ENCODE assay signal across 8 mouse cellular contexts in genomic region chr15:82146770-82147610, GRCm38 (mm10). TPM values are rescaled to one million over a fixed set of nuclear protein-coding genes. Genes with fewer than 3 reads are reported as not detected.
A peak's percentile ranks its signal among the peaks of the same experiment; 100 is the strongest.
DNase-seq lines count a peak whose midpoint lies in the region; ATAC-seq lines count a peak whose summit lies in the region.

Gene Srebf2, plus strand, starts transcription at chr15:82147181.

- peaks cover 44% of the 10 kb centered on the region for H3K79me2 ChIP-seq in macrophage (ENCODE audit: inconsistent target)

- H3K4me3 ChIP-seq in hindbrain, embryonic 16.5 days (ENCODE audit: low read length): peak within 1 kb of the TSS; percentile 84
- H3K4me3 ChIP-seq in macrophage (ENCODE audit: inconsistent target): peak within 1 kb of the TSS; percentile 82

- no peaks in the 10 kb centered on the region for H3K9me3 ChIP-seq in hindbrain, embryonic 16.5 days (ENCODE audit: control insufficient read depth, low read length)

- H3K4me1 ChIP-seq in hindbrain, embryonic 16.5 days (ENCODE audit: control insufficient read depth, insufficient read depth, low read depth, low read length): peaks cover 15% of the 10 kb centered on the region

- no peaks in the 10 kb centered on the region for H3K27me3 ChIP-seq in hindbrain, embryonic 16.5 days (replicated peaks; ENCODE audit: control insufficient read depth, insufficient read depth, low read length)

- H3K4me2 ChIP-seq in hindbrain, embryonic 16.5 days (ENCODE audit: low read length): peak within 1 kb of the TSS; percentile 63

- H3K36me3 ChIP-seq in hindbrain, embryonic 16.5 days (ENCODE audit: control insufficient read depth, insufficient read depth, low read length): no peaks in the 10 kb centered on the region
- no peaks in the 10 kb centered on the region for H3K36me3 ChIP-seq in macrophage (ENCODE audit: inconsistent target)

- peak; percentile 98 for DNase-seq in WW6 (ENCODE audit: low read depth, low spot score)
- peak; percentile 97 to 98 for DNase-seq in cerebellum, postnatal 4 days (ENCODE audit: low spot score in 2 of 2)
- peak; percentile 98 for DNase-seq in gastrocnemius, adult 18-20 months (ENCODE audit: low spot score)
- peak; percentile 98 to 100 for DNase-seq in left cerebral cortex, adult 18-20 months (ENCODE audit: low spot score in 2 of 2)
- DNase-seq in right cerebral cortex, adult 18-20 months: peak; percentile 99
- DNase-seq in urinary bladder, postnatal 10 days (ENCODE audit: low spot score): peak; percentile 97

- H3K9ac ChIP-seq in hindbrain, embryonic 16.5 days (ENCODE audit: low read depth, low read length): peak within 1 kb of the TSS; percentile 83

- ATAC-seq in hindbrain, embryonic 16.5 days: peak; percentile 98

- under 1% methylated on average over 67 of the region's 79 CpGs for WGBS in hindbrain, embryonic 16.5 days
- WGBS in macrophage (ENCODE audit: missing documents): 1% methylated on average over 79 of the region's 79 CpGs

- H3K27ac ChIP-seq in hindbrain, embryonic 16.5 days (ENCODE audit: low read depth, low read length): peak within 1 kb of the TSS; percentile 98
- peak within 1 kb of the TSS; percentile 95 for H3K27ac ChIP-seq in macrophage

RNA-seq across cellular contexts. Expression of gene Srebf2, which starts in this region (rescaled TPM):
- total RNA-seq in gastrocnemius, adult 18-20 months (2021): 10 to 100 TPM in 1 of 2 experiments, 1 to 10 TPM in 1; 9.9 to 12.9 TPM
- 179 and 196 TPM in 2 replicates for polyA plus RNA-seq in hindbrain, embryonic 16.5 days (2015; fragmentation: Nextera tagmentation; extraction: Ambion mirVana)
- 100 to 1,000 TPM; 213 to 223 TPM for total RNA-seq in left cerebral cortex, adult 18-20 months (2021)
- 100 to 1,000 TPM in 14 of 26 experiments, 10 to 100 TPM in 12; 60.9 to 181 (median 103) TPM for total RNA-seq in macrophage (2018; cell fraction: chromatin; rRNA removed)
- 100 to 1,000 TPM in 9 of 26 experiments, 10 to 100 TPM in 17; 64.9 to 127 (median 91.5) TPM for total RNA-seq in macrophage (2018; cell fraction: cytosol; rRNA removed)
- total RNA-seq in macrophage (2018; cell fraction: nucleus; rRNA removed): 100 to 1,000 TPM in 23 of 26 experiments, 10 to 100 TPM in 3; 88.9 to 183 (median 130) TPM
- polyA plus RNA-seq in macrophage (2018): 41.2 to 100 TPM (median 69.4 TPM) in 3 replicates

Comparison
In these comparisons a context has a peak if more than half of its experiments do, and no peak if none do; other contexts are left out.
1. Peak in every context shown above with its lines: DNase-seq, ATAC-seq, H3K4me3 ChIP-seq and H3K27ac ChIP-seq.
2. RNA of gene Srebf2 (total RNA-seq): 213 to 223 TPM in left cerebral cortex, adult 18-20 months; 9.9 to 12.9 TPM in gastrocnemius, adult 18-20 months; every median in the first group is over 10 times any median in the second.